Mouse (Mus musculus) limb, embryonic 14.5 days (tissue): Measurements from ENCODE around the gene 1700067P10Rik. TPM values are rescaled to one million over a fixed set of nuclear protein-coding genes. Genes with fewer than 3 reads are reported as not detected.

Experiments used
- ATAC-seq: fragments of 200-750 bp; cut with Nextera tagmentation; 2 replicates; pipeline ENCODE4 v1.8.0; 2017; ENCODE audit warnings: low read depth, moderate number of reproducible peaks, moderate TSS enrichment; ENCODE audit not compliant: low FRiP score
- DNase-seq: peaks from one replicate; pipeline ENCODE4 v3.0.0-alpha.2; 2015; ENCODE audit warnings: low spot score
- H3K27ac ChIP-seq: fragments of 300-500 bp; sonication (generic); replicated peaks from 2 replicates; pipeline ENCODE4 v1.5.1; 2014; ENCODE audit warnings: low read depth, mild to moderate bottlenecking, low read length, moderate library complexity, mixed read lengths
- H3K27me3 ChIP-seq: fragments of 300-500 bp; sonication (generic); 2 replicates; pipeline ENCODE4 v1.6.1; 2014; ENCODE audit warnings: low read length, mixed read lengths; ENCODE audit not compliant: control insufficient read depth, insufficient read depth
- H3K36me3 ChIP-seq: fragments of 300-500 bp; sonication (generic); 2 replicates; pipeline ENCODE4 v1.6.1; 2014; ENCODE audit warnings: mild to moderate bottlenecking, low read length, moderate library complexity, mixed read lengths; ENCODE audit not compliant: control insufficient read depth, insufficient read depth
- H3K4me1 ChIP-seq: fragments of 300-500 bp; sonication (generic); 2 replicates; pipeline ENCODE4 v1.6.1; 2014; ENCODE audit warnings: antibody characterized with exemption, low read length, mixed read lengths; ENCODE audit not compliant: control insufficient read depth, insufficient read depth
- H3K4me2 ChIP-seq: fragments of 300-500 bp; sonication (generic); replicated peaks from 2 replicates; pipeline ENCODE4 v1.6.1; 2014; ENCODE audit warnings: low read depth, mild to moderate bottlenecking, low read length, moderate library complexity; ENCODE audit not compliant: severe bottlenecking
- H3K4me3 ChIP-seq: fragments of 300-500 bp; sonication (generic); replicated peaks from 2 replicates; pipeline ENCODE4 v1.5.1; 2014; ENCODE audit warnings: low read length
- H3K9ac ChIP-seq: fragments of 300-500 bp; sonication (generic); 2 replicates; pipeline ENCODE4 v1.6.1; 2014; ENCODE audit warnings: mild to moderate bottlenecking, low read depth, low read length, moderate library complexity; ENCODE audit not compliant: severe bottlenecking
- H3K9me3 ChIP-seq: fragments of 300-500 bp; sonication (generic); 2 replicates; pipeline ENCODE4 v1.6.1; 2016; ENCODE audit warnings: low read length; ENCODE audit not compliant: control insufficient read depth
- POLR2A ChIP-seq: fragments of 200-500 bp; IDR thresholded peaks from 2 replicates; pipeline ENCODE4 v1.8.0; 2012; ENCODE audit warnings: inconsistent platforms, mild to moderate bottlenecking, moderate library complexity, borderline replicate concordance; ENCODE audit not compliant: insufficient read depth, insufficient read length; ENCODE audit errors: extremely low read depth
- WGBS: fragments of 180-500 bp; shearing (Covaris S2); extraction: QIAGEN DNeasy Blood & Tissue Kit; methylation state at CpG from one replicate; pipeline ENCODE4 v1.1.7; 2014; 5-methylcytosine and 5-hydroxymethylcytosine counted together
- polyA plus RNA-seq, 2 experiments: library from polyadenylated mRNA; depleted of rRNA in 1 of 2; stranded (reverse) in 1 of 2; unstranded in 1 of 2; fragments of >200 nt; fragmentation: Nextera tagmentation in 1 of 2; extraction: Ambion mirVana in 1 of 2; gene quantifications; 2 replicates each; pipeline versions ENCODE4 v1.2.1 to v1.2.3; 2012 to 2014

The 1700067P10Rik gene
- polyA plus RNA-seq (2012; rRNA removed), result 0.08 TPM in 1 of 2 replicates, not detected in the other
- polyA plus RNA-seq (2014; fragmentation: Nextera tagmentation; extraction: Ambion mirVana), result not detected in 2 replicates

- no peak for DNase-seq
- H3K4me1 ChIP-seq, result no peaks in the 10 kb centered on the region
- no peak for TF ChIP-seq POLR2A
Measured at GRCm38 (mm10) chr17:48089019-48089418, at the start of gene 1700067P10Rik. 1700067P10Rik (plus strand) TSS chr17:48089319.

GRCm38 (mm10) chr17:48041351-48042287, 47.5 kb upstream of the 1700067P10Rik start:
- Histone ChIP-seq H3K4me3 (peak overlapping the region; percentile 27), H3K27me3 (no peaks in the 10 kb centered on the region), H3K27ac (peak overlapping the region; percentile 89), H3K4me2 (peak overlapping the region; percentile 51), H3K4me1 (peaks cover 26% of the 10 kb centered on the region), H3K36me3 (no peaks in the 10 kb centered on the region), H3K9me3 (no peaks in the 10 kb centered on the region), H3K9ac (peak overlapping the region; percentile 40)
- DNase-seq (peak; percentile 65), ATAC-seq (peak; percentile 79; the same call in 1 of the 2 replicates)
- 8% methylated on average over 26 of the region's 29 CpGs for WGBS
- no peak for TF ChIP-seq POLR2A

More at GRCm38 (mm10) chr17:48089019-48089418, at the start of gene 1700067P10Rik:
- no peak within 1 kb of the TSS for H3K4me3 ChIP-seq
- H3K9me3 ChIP-seq, result 0 out of 2 replicates have a peak, but pooled peaks cover 4% of the 10 kb centered on the region
- no peak within 1 kb of the TSS for H3K4me2 ChIP-seq
- H3K27me3 ChIP-seq, result no peaks in the 10 kb centered on the region
- ATAC-seq, result no peak
- no peak within 1 kb of the TSS for H3K9ac ChIP-seq
- no peak within 1 kb of the TSS for H3K27ac ChIP-seq
- no peaks in the 10 kb centered on the region for H3K36me3 ChIP-seq

DNA sequence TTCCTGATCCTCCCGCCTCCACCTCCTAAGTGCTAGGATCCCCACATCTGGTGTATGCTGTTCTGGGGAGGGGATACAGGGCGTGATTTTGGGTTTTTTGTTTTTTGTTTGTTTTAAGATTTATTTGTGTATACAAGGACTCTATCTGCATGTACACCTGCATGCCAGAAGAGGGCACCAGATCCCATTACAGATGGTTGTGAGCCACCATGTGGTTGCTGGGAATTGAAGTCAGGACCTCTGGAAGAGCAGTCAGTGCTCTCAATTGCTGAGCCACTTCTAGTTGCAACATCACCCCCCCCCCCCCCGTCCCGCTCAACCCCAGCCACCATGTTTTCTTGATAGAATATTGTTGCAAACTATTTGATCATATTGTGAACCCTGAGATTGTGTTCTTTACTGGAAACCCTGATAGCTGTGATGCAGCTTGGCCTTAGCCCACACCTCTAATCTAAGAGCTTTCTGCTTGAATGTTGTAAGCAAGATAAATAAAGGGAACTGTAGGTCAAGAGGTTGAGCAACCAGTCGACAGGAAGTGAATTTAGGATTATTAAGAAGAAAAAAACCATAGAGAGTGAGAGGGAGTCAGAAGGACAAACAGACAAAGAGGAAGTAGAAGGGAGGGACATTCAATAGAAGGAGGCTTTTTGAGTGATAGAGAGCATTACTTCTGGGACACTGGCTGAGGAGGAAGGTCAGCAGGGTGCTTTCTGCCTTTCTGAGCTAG, 45.8 kb upstream of the 1700067P10Rik start:
- no peaks in the 10 kb centered on the region for H3K9me3 ChIP-seq
- H3K4me1 ChIP-seq, result peaks cover 26% of the 10 kb centered on the region
- ATAC-seq (no peak), DNase-seq (no peak)
- H3K4me2 ChIP-seq, result no peak overlapping the region
- no peaks in the 10 kb centered on the region for H3K27me3 ChIP-seq
- no peaks in the 10 kb centered on the region for H3K36me3 ChIP-seq
- H3K9ac ChIP-seq, result no peak overlapping the region
- WGBS, result 81% methylated on average over 5 of the region's 5 CpGs
- TF ChIP-seq POLR2A, result no peak
- no peak overlapping the region for H3K4me3 ChIP-seq
- H3K27ac ChIP-seq, result no peak overlapping the region

GRCm38 (mm10) chr17:48045631-48046030, 43.5 kb upstream of the 1700067P10Rik start:
- no peak for TF ChIP-seq POLR2A
- peak; percentile 73 for DNase-seq
- Histone ChIP-seq H3K36me3 (no peaks in the 10 kb centered on the region), H3K9ac (no peak overlapping the region), H3K27ac (no peak overlapping the region), H3K4me1 (peaks cover 16% of the 10 kb centered on the region), H3K27me3 (no peaks in the 10 kb centered on the region), H3K4me3 (no peak overlapping the region), H3K9me3 (no peaks in the 10 kb centered on the region), H3K4me2 (no peak overlapping the region)
- 33% methylated on average over 4 of the region's 4 CpGs for WGBS
- ATAC-seq, result no peak
